Mouse (Mus musculus) brain, embryonic 14.5 days (tissue): ENCODE results near the gene Gm17018. TPM values are rescaled to one million over a fixed set of nuclear protein-coding genes. Genes with fewer than 3 reads are reported as not detected.
A peak's percentile ranks its signal among the peaks of the same experiment; 100 is the strongest.

Experiments used
- DNase-seq: peaks from one replicate; pipeline ENCODE4 v3.0.0-alpha.2; 2011; ENCODE audit warnings: low read depth
- CTCF ChIP-seq: fragments of 200-500 bp; IDR thresholded peaks from 2 replicates; pipeline ENCODE4 v1.5.1; 2012; ENCODE audit warnings: inconsistent platforms, mild to moderate bottlenecking, moderate library complexity, borderline replicate concordance; ENCODE audit not compliant: insufficient read depth, insufficient read length; ENCODE audit errors: extremely low read depth
- POLR2A ChIP-seq: fragments of 200-500 bp; IDR thresholded peaks from 2 replicates; pipeline ENCODE4 v1.6.1; 2012; ENCODE audit warnings: mild to moderate bottlenecking, inconsistent platforms, borderline replicate concordance; ENCODE audit not compliant: poor library complexity, insufficient read depth, insufficient read length, severe bottlenecking; ENCODE audit errors: extremely low read depth
- polyA plus RNA-seq: library from polyadenylated mRNA; depleted of rRNA; stranded (reverse); fragments of >200 nt; gene quantifications from 2 replicates; pipeline ENCODE4 v1.2.3, GENCODE M21; 2012

Gm17018 gene
- polyA plus RNA-seq, 1 experiment = 24.1 TPM

DNA sequence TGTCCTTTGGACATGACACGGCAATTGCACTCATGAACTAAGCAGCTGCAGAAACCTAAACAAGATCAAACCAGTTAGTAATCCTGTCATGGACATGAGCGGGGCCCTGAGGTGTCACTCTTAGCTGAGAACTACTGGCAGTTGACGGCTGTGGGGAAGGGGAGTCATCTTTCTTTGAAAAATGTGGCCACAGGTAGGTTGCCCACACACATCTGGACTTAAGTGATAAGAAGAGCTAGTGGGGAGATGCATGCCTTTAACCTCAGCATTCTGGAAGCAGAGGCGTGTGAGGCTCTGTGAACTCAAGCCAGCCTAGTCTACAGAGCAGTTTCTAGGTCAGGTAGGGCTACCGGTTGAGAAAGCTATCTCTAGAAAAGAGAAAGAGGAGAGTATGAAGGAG is 42.2 kb downstream of the Gm17018 start:
- no peak for DNase-seq
- TF ChIP-seq CTCF = no peak
- no peak for TF ChIP-seq POLR2A

DNA sequence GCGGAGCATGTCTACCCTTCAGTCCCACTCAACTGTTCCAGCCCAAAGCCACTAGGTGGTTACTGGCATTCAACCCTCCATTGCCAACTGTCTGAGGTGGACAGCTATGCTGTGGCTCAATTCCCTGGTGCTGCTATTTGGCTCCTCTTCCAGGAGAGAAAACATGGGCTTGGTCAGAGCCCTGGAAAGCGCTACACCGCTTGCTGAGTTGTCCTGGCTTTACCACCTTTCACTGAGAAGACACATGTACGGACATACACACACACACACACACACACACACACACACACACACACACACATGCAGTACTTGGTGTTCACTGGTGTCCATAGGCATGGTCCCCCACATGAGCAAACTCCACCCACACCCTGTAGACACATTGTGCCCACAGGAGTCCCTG is 46.3 kb downstream of the Gm17018 start:
- no peak for DNase-seq
- TF ChIP-seq CTCF = no peak
- TF ChIP-seq POLR2A = no peak

- TF ChIP-seq POLR2A (no peak), CTCF (no peak)
- DNase-seq = peak; percentile 89
These were observed 47.1 kb downstream of the Gm17018 start for GRCm38 (mm10) chr19:45607479-45607878.

DNA sequence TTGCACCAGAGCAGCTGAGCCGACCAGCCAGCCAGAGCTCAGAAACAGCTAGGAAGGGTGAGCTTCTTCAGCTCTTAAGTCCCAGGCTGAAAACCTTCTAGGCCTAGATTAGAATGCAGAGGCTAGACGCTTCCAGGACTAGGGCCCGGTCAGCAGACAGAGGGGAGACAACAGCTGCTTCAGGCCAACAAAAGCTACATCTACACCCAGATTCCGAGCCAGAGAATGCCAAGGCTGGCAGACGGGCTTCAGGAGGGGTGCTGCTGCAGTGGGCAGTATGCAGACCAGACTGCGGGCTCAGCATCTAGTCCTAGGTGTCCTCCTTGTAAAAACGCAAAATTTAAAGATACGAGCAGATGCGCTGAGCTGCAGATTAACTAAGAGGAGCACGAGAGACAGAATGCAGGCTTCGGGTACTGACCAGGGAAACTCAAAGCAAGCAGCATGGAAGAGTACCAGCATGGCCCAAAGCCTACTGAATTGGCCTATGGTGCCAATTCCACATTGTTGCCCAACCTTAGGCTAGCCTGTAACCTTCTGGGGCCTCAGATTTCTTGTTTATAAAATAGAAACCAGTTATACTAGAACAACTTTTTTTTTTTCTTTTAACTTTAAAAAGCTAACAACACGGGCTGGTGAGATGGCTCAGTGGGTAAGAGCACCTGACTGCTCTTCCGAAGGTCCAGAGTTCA is 48.4 kb downstream of the Gm17018 start:
- no peak for TF ChIP-seq POLR2A
- TF ChIP-seq CTCF = no peak
- DNase-seq = no peak

DNA sequence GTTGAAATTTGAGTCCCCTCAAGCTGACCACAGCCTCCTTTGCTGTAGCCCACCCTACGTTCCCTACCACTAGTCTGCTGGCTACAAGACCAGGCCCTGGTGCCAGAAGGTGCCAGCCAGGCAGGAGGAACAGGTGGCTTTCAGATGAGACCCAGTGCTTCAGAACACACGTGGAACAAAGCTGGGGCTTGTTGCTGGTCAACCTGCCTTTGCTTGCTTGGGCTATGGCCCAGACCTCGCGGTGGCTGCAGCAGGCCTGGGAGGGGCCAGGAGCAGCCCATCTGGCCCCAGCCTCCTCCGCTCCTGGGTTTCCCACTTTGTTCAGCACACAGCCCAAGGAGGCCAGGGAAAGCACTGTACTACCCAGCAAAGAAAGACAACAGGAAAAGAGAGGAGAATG is 50.4 kb downstream of the Gm17018 start:
- no peak for DNase-seq
- TF ChIP-seq POLR2A = no peak
- no peak for TF ChIP-seq CTCF

GRCm38 (mm10) chr19:45614375-45614774 is 54.0 kb downstream of the Gm17018 start:
- peak; percentile 66 for DNase-seq
- TF ChIP-seq POLR2A (no peak), CTCF (no peak)

GRCm38 (mm10) chr19:45614928-45615327 is 54.5 kb downstream of the Gm17018 start:
- peak; percentile 73 for DNase-seq
- TF ChIP-seq CTCF = no peak
- no peak for TF ChIP-seq POLR2A

GRCm38 (mm10) chr19:45615415-45616213 is 55.2 kb downstream of the Gm17018 start:
- TF ChIP-seq CTCF (no peak), POLR2A (no peak)
- no peak for DNase-seq

DNA sequence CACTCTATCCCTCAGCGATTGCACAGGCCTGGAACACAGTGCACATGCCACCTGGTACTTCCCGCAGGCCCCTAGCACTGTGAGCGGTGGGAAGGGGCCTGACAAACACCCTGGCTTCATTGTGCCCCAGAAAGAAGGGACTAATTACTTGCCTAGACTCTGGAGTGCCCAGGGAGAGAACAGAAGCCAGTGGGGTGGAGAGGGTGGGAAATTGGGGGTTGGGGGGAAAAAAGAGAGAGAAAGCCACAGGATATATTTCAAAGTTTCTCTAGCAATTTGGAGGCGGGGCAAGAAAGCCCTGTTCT is 55.8 kb downstream of the Gm17018 start:
- TF ChIP-seq POLR2A (no peak), CTCF (no peak)
- peak; percentile 67 for DNase-seq

GRCm38 (mm10) chr19:45616735-45617134 is 56.3 kb downstream of the Gm17018 start:
- DNase-seq = no peak
- no peak for TF ChIP-seq CTCF
- no peak for TF ChIP-seq POLR2A

GRCm38 (mm10) chr19:45618184-45618583 is 57.8 kb downstream of the Gm17018 start:
- no peak for DNase-seq
- TF ChIP-seq POLR2A (no peak), CTCF (no peak)
